Mouse (Mus musculus): Measurements from ENCODE around the gene Zscan10. TPM values are rescaled to one million over a fixed set of nuclear protein-coding genes. Genes with fewer than 3 reads are reported as not detected.
A peak's percentile ranks its signal among the peaks of the same experiment; 100 is the strongest.

Zscan10 gene
- 0.14 TPM in 1 of 2 replicates, not detected in the other for polyA plus RNA-seq (2014; fragmentation: Nextera tagmentation; extraction: Ambion mirVana)

DNA sequence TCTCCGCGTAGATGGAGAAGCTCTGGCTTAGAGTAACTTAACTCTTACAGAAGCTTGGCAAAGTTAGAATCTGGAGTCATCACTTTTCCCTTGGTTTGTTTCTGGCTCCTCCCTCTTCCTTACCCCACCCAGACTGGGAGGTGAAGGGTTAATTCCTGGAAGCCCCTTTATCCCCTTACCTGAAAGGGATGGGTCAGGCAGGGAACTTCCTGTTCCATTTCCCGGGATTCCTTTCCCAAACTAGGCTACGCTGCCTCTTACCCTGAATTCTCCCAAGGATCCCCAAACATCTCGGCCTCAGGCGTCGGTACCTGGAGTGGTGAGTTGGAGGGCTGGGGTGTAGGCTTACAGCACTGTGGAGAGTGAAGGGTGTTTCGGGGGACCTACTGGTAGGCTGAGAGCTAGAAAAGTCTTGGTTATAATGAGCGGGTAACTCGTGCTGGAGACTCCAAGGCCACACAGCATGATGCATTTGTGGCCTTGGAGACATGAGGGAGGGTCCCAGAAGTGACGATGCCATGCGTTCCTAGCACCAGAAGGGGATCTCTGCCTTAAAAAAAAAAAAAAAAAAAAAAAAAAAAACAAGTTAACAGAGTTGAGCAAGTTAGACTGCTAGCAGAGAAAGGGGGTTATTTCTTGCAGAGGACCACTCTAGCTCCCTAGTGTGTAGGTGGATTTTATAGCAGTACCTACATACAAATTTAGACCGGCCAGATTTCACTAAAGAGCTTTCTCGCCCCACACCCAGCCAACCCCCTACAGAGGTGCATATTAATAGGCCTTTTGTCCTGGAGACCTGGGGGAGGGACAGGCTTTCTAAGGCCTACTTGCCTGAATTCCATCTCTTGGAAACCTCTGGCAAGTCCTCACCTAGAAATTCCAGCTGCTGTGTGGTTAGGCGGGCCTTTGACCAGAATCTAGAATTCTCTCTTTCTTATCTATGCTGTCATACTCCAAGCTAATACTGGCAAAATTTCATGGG, at the start of gene Zscan10:
Gene Zscan10 (plus strand): TSS at position 216 of the 982 bp plus-strand sequence.
- ATAC-seq (replicated peaks; ENCODE audit: low FRiP score, low TSS enrichment, low read depth) (no peak), DNase-seq (ENCODE audit: low spot score) (no peak)
- peak within 1 kb of the TSS; percentile 82 for H3K4me2 ChIP-seq (ENCODE audit: low read length)
- no peaks in the 10 kb centered on the region for H3K36me3 ChIP-seq (ENCODE audit: control insufficient read depth, insufficient read depth, low read length)
- H3K9ac ChIP-seq (ENCODE audit: low read length): no peak within 1 kb of the TSS; the same call in 1 of the 2 replicates
- H3K27me3 ChIP-seq (replicated peaks; ENCODE audit: control insufficient read depth, insufficient read depth, low read length): no peaks in the 10 kb centered on the region
- H3K4me3 ChIP-seq (ENCODE audit: low read depth, low read length): no peak within 1 kb of the TSS
- WGBS: 57% methylated on average over 15 of the region's 15 CpGs
- H3K27ac ChIP-seq (ENCODE audit: low read depth): peak within 1 kb of the TSS; percentile 94
- peaks cover 11% of the 10 kb centered on the region; the same call in 1 of the 2 replicates for H3K4me1 ChIP-seq (replicated peaks; ENCODE audit: control insufficient read depth, insufficient read depth, low read length)
- no peaks in the 10 kb centered on the region for H3K9me3 ChIP-seq (ENCODE audit: control insufficient read depth, low read length)

DNA sequence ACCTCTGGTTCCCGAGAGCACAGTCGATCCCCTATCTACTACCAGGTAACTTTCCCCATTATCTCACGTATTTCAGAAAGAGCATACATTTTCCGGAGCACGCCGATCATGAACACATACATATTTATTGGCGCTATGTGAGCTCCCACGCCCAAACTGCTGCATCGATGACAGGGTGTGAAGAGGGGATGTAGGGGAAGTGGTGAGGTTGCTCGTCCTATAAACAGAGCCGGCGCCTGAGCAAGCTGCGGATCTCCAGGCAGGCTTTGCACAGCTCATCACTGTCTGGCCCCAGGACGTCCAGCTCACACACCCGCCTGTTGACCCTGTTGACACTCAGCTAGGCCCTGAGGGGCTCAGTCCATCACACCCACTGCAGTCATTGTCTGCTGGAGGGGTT, 49.8 kb upstream of the Zscan10 start:
- H3K36me3 ChIP-seq (ENCODE audit: control insufficient read depth, insufficient read depth, low read length): 0 out of 2 replicates have a peak, but pooled peaks cover 7% of the 10 kb centered on the region
- peak overlapping the region; percentile 81 for H3K4me2 ChIP-seq (ENCODE audit: low read length)
- no peaks in the 10 kb centered on the region for H3K9me3 ChIP-seq (ENCODE audit: control insufficient read depth, low read length)
- peak overlapping the region; percentile 72 for H3K4me3 ChIP-seq (ENCODE audit: low read depth, low read length)
- ATAC-seq (replicated peaks; ENCODE audit: low FRiP score, low TSS enrichment, low read depth) (0 out of 2 replicates have a peak, but pooled peaks have one; percentile 14), DNase-seq (ENCODE audit: low spot score) (no peak)
- H3K9ac ChIP-seq (ENCODE audit: low read length): peak overlapping the region; percentile 64
- WGBS: under 1% methylated on average over 15 of the region's 15 CpGs
- H3K4me1 ChIP-seq (replicated peaks; ENCODE audit: control insufficient read depth, insufficient read depth, low read length): peaks cover 8% of the 10 kb centered on the region; the same call in 1 of the 2 replicates
- H3K27ac ChIP-seq (ENCODE audit: low read depth): peak overlapping the region; percentile 84
- no peaks in the 10 kb centered on the region for H3K27me3 ChIP-seq (replicated peaks; ENCODE audit: control insufficient read depth, insufficient read depth, low read length)

DNA sequence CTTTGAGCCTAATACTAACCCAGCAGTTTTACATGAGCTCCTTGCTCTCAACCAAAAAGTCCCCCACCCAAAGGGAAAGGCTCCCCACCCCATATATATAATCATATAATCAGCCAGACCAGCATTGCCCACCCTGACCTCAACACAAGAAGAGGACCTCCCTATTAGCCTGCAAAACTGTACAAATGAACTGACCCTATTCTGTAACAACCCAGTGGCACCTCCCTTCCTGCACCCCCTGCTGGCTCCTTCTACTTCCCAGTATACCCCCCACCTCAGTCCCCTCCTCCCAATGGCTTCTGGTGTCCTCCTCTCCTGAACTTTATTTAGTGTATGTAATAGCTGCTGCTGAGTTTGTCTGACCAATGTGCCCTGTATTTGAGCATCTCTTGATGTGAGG, 49.2 kb upstream of the Zscan10 start:
- Histone ChIP-seq H3K36me3 (ENCODE audit: control insufficient read depth, insufficient read depth, low read length) (peaks cover 12% of the 10 kb centered on the region), H3K4me1 (replicated peaks; ENCODE audit: control insufficient read depth, insufficient read depth, low read length) (peaks cover 8% of the 10 kb centered on the region; the same call in 1 of the 2 replicates), H3K27ac (ENCODE audit: low read depth) (no peak overlapping the region; the same call in 1 of the 2 replicates), H3K27me3 (replicated peaks; ENCODE audit: control insufficient read depth, insufficient read depth, low read length) (no peaks in the 10 kb centered on the region), H3K4me3 (ENCODE audit: low read depth, low read length) (peak overlapping the region; percentile 72), H3K9ac (ENCODE audit: low read length) (peak overlapping the region; percentile 64), H3K4me2 (ENCODE audit: low read length) (peak overlapping the region; percentile 81), H3K9me3 (ENCODE audit: control insufficient read depth, low read length) (no peaks in the 10 kb centered on the region)
- ATAC-seq (replicated peaks; ENCODE audit: low FRiP score, low TSS enrichment, low read depth) (no peak), DNase-seq (ENCODE audit: low spot score) (no peak)

DNA sequence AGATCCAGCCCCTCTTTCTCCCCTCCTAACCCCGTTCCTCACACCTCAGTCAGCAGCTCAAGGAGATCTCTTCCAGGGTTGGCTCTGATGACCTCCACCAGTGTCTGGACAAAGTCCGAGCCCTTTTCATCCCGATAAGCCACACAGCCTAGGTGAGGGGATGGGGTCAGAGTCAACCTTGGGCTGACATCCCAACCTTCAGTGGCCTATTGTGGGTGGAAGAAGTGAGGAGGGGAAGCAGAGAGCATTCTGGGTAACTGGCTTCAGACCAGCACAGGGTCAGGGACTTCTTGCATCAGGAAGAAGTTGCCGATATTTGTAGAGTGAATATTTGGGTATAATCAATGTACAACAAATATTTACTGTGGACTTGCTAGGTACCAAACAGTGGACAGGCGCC, 48.7 kb upstream of the Zscan10 start:
- Histone ChIP-seq H3K4me2 (ENCODE audit: low read length) (no peak overlapping the region), H3K27ac (ENCODE audit: low read depth) (no peak overlapping the region), H3K27me3 (replicated peaks; ENCODE audit: control insufficient read depth, insufficient read depth, low read length) (no peaks in the 10 kb centered on the region), H3K4me1 (replicated peaks; ENCODE audit: control insufficient read depth, insufficient read depth, low read length) (peaks cover 8% of the 10 kb centered on the region; the same call in 1 of the 2 replicates), H3K4me3 (ENCODE audit: low read depth, low read length) (no peak overlapping the region), H3K9me3 (ENCODE audit: control insufficient read depth, low read length) (no peaks in the 10 kb centered on the region), H3K36me3 (ENCODE audit: control insufficient read depth, insufficient read depth, low read length) (peaks cover 18% of the 10 kb centered on the region), H3K9ac (ENCODE audit: low read length) (no peak overlapping the region)
- 58% methylated on average over 5 of the region's 5 CpGs for WGBS
- no peak for DNase-seq (ENCODE audit: low spot score)
- no peak for ATAC-seq (replicated peaks; ENCODE audit: low FRiP score, low TSS enrichment, low read depth)

DNA sequence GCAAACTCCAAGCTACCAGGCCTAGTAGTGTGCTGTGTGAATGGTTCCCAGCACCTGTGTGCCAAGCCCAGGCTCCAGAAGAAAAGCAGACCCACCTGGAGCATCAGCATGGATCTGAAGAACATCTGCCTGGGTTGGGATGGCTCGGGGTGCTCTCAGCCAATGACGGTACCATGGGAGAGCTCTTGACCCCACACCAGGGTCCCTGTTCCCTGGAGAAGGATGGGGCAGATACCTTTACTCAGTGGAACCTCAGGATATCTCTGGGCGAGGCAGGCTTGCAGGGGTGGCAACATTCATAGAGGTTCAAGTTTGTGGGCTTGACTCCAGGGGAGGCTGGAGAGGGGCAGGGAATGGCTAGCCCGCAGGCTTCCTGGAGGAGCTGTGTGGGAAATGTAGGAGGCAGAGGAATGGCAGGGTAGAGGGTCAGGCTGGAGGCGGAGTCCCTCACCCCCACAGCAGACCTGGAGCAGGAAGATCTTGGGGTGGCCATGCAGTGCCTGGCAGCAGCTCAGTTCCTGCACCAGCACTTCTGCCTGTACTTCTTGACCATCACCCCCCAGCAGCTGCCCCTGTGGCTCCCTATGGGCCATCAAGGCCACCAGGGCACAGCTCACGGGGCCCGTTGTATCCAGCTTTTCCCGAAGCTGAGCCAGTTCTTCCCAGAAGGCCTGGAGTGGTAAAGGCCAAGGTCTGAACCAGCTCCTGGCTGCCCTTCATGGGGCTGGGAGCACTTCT, 47.6 kb upstream of the Zscan10 start:
- 85% methylated on average over 8 of the region's 8 CpGs for WGBS
- peaks cover 29% of the 10 kb centered on the region for H3K36me3 ChIP-seq (ENCODE audit: control insufficient read depth, insufficient read depth, low read length)
- H3K9ac ChIP-seq (ENCODE audit: low read length): no peak overlapping the region
- no peaks in the 10 kb centered on the region for H3K9me3 ChIP-seq (ENCODE audit: control insufficient read depth, low read length)
- no peak overlapping the region for H3K4me2 ChIP-seq (ENCODE audit: low read length)
- no peak for DNase-seq (ENCODE audit: low spot score)
- H3K27me3 ChIP-seq (replicated peaks; ENCODE audit: control insufficient read depth, insufficient read depth, low read length): no peaks in the 10 kb centered on the region
- H3K4me1 ChIP-seq (replicated peaks; ENCODE audit: control insufficient read depth, insufficient read depth, low read length): peaks cover 8% of the 10 kb centered on the region; the same call in 1 of the 2 replicates
- no peak overlapping the region for H3K27ac ChIP-seq (ENCODE audit: low read depth)
- no peak for ATAC-seq (replicated peaks; ENCODE audit: low FRiP score, low TSS enrichment, low read depth)
- H3K4me3 ChIP-seq (ENCODE audit: low read depth, low read length): no peak overlapping the region

DNA sequence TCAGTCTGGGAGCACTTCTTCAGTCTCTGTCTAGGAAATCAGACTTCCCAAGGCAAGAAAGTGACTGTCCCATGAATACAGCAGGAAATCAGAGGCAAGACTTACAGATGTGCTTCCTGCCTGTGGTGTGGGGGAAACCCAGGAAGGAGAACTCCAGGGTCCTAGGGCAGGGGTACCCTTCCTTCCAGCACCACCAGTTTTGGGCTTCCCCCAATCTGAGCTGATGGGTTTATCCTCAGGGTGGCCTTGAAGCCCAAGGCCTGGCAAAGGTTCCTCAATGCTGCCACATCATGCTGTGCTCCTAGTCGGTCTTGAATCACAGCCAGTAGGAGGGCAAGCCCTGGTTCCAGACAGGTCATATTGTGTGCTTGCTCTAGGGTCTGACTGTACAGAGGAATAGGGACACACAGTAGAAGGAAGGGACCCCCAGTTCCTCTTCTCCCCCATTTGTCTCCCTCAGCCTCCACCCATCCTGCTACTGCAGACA, 47.0 kb upstream of the Zscan10 start:
- Histone ChIP-seq H3K4me1 (replicated peaks; ENCODE audit: control insufficient read depth, insufficient read depth, low read length) (peaks cover 8% of the 10 kb centered on the region; the same call in 1 of the 2 replicates), H3K9me3 (ENCODE audit: control insufficient read depth, low read length) (no peaks in the 10 kb centered on the region), H3K9ac (ENCODE audit: low read length) (no peak overlapping the region), H3K4me2 (ENCODE audit: low read length) (no peak overlapping the region), H3K4me3 (ENCODE audit: low read depth, low read length) (no peak overlapping the region), H3K27ac (ENCODE audit: low read depth) (no peak overlapping the region), H3K36me3 (ENCODE audit: control insufficient read depth, insufficient read depth, low read length) (peaks cover 35% of the 10 kb centered on the region), H3K27me3 (replicated peaks; ENCODE audit: control insufficient read depth, insufficient read depth, low read length) (no peaks in the 10 kb centered on the region)
- ATAC-seq (replicated peaks; ENCODE audit: low FRiP score, low TSS enrichment, low read depth) (no peak), DNase-seq (ENCODE audit: low spot score) (no peak)
- 63% methylated on average over 1 of the region's 1 CpGs for WGBS

DNA sequence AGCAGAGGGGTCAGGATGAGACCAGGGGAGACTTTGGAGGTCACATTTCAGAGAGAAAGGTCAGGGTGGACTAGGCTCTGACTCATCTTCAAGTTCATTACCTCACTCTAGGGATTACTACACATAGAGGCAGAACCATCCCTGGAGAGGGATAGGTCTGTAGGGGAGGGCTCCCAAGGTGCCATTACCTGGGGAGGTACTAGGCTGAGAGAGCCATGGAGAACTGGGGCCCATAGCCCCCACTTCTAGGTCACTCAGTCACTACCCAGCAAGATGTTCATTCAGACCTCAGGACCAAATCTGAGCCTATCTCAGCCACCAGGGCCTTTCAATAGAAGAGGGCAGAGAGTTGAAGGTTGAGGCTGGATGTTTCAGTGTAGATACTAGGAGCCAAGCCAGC, 46.3 kb upstream of the Zscan10 start:
- ATAC-seq (replicated peaks; ENCODE audit: low FRiP score, low TSS enrichment, low read depth): no peak
- Histone ChIP-seq H3K9me3 (ENCODE audit: control insufficient read depth, low read length) (no peaks in the 10 kb centered on the region), H3K27ac (ENCODE audit: low read depth) (no peak overlapping the region)

DNA sequence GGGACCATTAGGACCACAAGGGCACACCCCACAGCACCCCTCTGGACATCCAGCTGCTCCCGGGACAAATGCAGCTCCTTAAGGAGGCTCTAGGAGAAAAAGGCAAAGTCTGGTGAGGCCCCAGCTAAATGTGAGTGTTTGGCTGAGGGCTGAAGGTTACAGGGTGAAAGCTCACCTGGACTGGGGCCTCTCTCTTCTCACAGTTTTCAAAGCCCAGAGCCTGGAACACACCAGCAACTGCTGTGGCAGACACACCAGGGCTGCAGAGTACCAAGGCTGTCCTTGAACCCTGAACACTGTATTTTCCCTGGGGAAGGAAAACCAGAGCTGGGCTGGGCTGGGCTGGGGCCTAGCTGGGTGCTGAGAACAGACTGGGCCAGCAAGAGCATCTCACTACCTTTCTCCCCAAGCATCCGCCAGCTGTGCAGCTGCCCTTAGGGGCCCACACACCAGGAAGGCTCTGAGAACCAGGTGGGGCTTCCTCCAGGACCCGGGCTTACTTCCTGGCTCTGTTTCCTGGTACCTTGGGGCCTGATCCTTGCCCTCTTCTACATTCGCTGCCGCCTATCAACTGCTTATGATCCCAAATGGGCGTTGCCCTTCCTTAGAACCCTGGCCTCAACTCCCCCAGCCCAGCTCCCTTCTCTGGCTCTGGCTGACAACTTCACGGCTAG, 45.3 kb upstream of the Zscan10 start:
- H3K9me3 ChIP-seq (ENCODE audit: control insufficient read depth, low read length): no peaks in the 10 kb centered on the region
- ATAC-seq (replicated peaks; ENCODE audit: low FRiP score, low TSS enrichment, low read depth) (no peak), DNase-seq (ENCODE audit: low spot score) (no peak)
- no peak overlapping the region for H3K27ac ChIP-seq (ENCODE audit: low read depth)
- no peaks in the 10 kb centered on the region for H3K27me3 ChIP-seq (replicated peaks; ENCODE audit: control insufficient read depth, insufficient read depth, low read length)
- H3K4me3 ChIP-seq (ENCODE audit: low read depth, low read length): no peak overlapping the region
- peaks cover 49% of the 10 kb centered on the region for H3K36me3 ChIP-seq (ENCODE audit: control insufficient read depth, insufficient read depth, low read length)
- H3K4me1 ChIP-seq (replicated peaks; ENCODE audit: control insufficient read depth, insufficient read depth, low read length): peaks cover 2% of the 10 kb centered on the region; the same call in 1 of the 2 replicates
- WGBS: 75% methylated on average over 7 of the region's 7 CpGs
- no peak overlapping the region for H3K4me2 ChIP-seq (ENCODE audit: low read length)
- no peak overlapping the region for H3K9ac ChIP-seq (ENCODE audit: low read length)

More for the DNA sequence above, 46.3 kb upstream of the Zscan10 start:
- Histone ChIP-seq H3K4me1 (replicated peaks; ENCODE audit: control insufficient read depth, insufficient read depth, low read length) (peaks cover 7% of the 10 kb centered on the region; the same call in 1 of the 2 replicates), H3K4me2 (ENCODE audit: low read length) (no peak overlapping the region), H3K27me3 (replicated peaks; ENCODE audit: control insufficient read depth, insufficient read depth, low read length) (no peaks in the 10 kb centered on the region), H3K36me3 (ENCODE audit: control insufficient read depth, insufficient read depth, low read length) (peaks cover 41% of the 10 kb centered on the region), H3K9ac (ENCODE audit: low read length) (no peak overlapping the region), H3K4me3 (ENCODE audit: low read depth, low read length) (no peak overlapping the region)
- no peak for DNase-seq (ENCODE audit: low spot score)
